Mouse (Mus musculus): Measurements from ENCODE around the gene 1700123O20Rik. TPM values are rescaled to one million over a fixed set of nuclear protein-coding genes. Genes with fewer than 3 reads are reported as not detected.
A peak's percentile ranks its signal among the peaks of the same experiment; 100 is the strongest.

Gene 1700123O20Rik
- total RNA-seq, 2 experiments from 2014 or later: 22.8 to 24.2 TPM

- intact Hi-C loops (cut with DNase I): no loop called here
- peak in 1 of 2 experiments; percentile 54 for DNase-seq (ENCODE audit: low spot score in 2 of 2)
Measured at GRCm38 (mm10) chr14:54669381-54669780, 16.6 kb upstream of the 1700123O20Rik start.

GRCm38 (mm10) chr14:54674317-54674716, 11.7 kb upstream of the 1700123O20Rik start:
- intact Hi-C loops (cut with DNase I): no loop called here
- no peak for DNase-seq (ENCODE audit: low spot score in 2 of 2)

GRCm38 (mm10) chr14:54676290-54676689, 9.7 kb upstream of the 1700123O20Rik start:
- intact Hi-C loops (cut with DNase I): no loop called here
- no peak for DNase-seq (ENCODE audit: low spot score in 2 of 2)

- no peak for DNase-seq (ENCODE audit: low spot score in 2 of 2)
- intact Hi-C loops (cut with DNase I): no loop called here
Measured at GRCm38 (mm10) chr14:54678657-54679304, 7.2 kb upstream of the 1700123O20Rik start.

GRCm38 (mm10) chr14:54682396-54682795, 3.6 kb upstream of the 1700123O20Rik start:
- intact Hi-C loops (cut with DNase I): no loop called here
- DNase-seq (ENCODE audit: low spot score in 2 of 2): no peak

- DNase-seq (ENCODE audit: low spot score in 2 of 2): no peak
- intact Hi-C loops (cut with DNase I): no loop called here
Measured at GRCm38 (mm10) chr14:54685471-54685870, 545 bp upstream of the 1700123O20Rik start.

GRCm38 (mm10) chr14:54686522-54687143, 617 bp downstream of the 1700123O20Rik start, which contains the start of gene Acin1:
Gene Acin1 (minus strand): TSS chr14:54686931.
- intact Hi-C loops (cut with DNase I): no loop called here
- DNase-seq (ENCODE audit: low spot score in 2 of 2): peak; percentile 100

- DNase-seq (ENCODE audit: low spot score in 2 of 2): no peak
- intact Hi-C loops (cut with DNase I): no loop called here
Measured at GRCm38 (mm10) chr14:54687251-54687650, 1.2 kb downstream of the 1700123O20Rik start.

- intact Hi-C loops (cut with DNase I): no loop called here
Measured at GRCm38 (mm10) chr14:54695042-54695441, 9.0 kb downstream of the 1700123O20Rik start.

GRCm38 (mm10) chr14:54696752-54697151, 10.7 kb downstream of the 1700123O20Rik start:
- intact Hi-C loops (cut with DNase I): no loop called here
- no peak for DNase-seq (ENCODE audit: low spot score in 2 of 2)

More at GRCm38 (mm10) chr14:54695042-54695441, 9.0 kb downstream of the 1700123O20Rik start:
- no peak for DNase-seq (ENCODE audit: low spot score in 2 of 2)

- no peak for DNase-seq (ENCODE audit: low spot score in 2 of 2)
- intact Hi-C loops (cut with DNase I): no loop called here
Measured at GRCm38 (mm10) chr14:54698733-54699132, 12.7 kb downstream of the 1700123O20Rik start, which contains the start of gene Gm29776. Gene Gm29776 (minus strand): TSS chr14:54698833.

- DNase-seq (ENCODE audit: low spot score in 2 of 2): no peak
- intact Hi-C loops (cut with DNase I): no loop called here
Measured at GRCm38 (mm10) chr14:54699586-54699985, 13.6 kb downstream of the 1700123O20Rik start.

- peak; percentile 45 to 58 for DNase-seq (ENCODE audit: low spot score in 2 of 2)
- intact Hi-C loops (cut with DNase I): loop anchor here (1.0 to 2.0 kb wide), 2 partner anchors 38 to 50 kb away; no protein-coding TSS in a partner anchor
Measured at GRCm38 (mm10) chr14:54701298-54701697, 15.3 kb downstream of the 1700123O20Rik start.

- intact Hi-C loops (cut with DNase I): no loop called here
- no peak for DNase-seq (ENCODE audit: low spot score in 2 of 2)
Measured at GRCm38 (mm10) chr14:54703207-54703606, 17.2 kb downstream of the 1700123O20Rik start.

GRCm38 (mm10) chr14:54705844-54706243, 19.8 kb downstream of the 1700123O20Rik start:
- DNase-seq (ENCODE audit: low spot score in 2 of 2): no peak
- intact Hi-C loops (cut with DNase I): no loop called here

- DNase-seq (ENCODE audit: low spot score in 2 of 2): no peak
- intact Hi-C loops (cut with DNase I): no loop called here
Measured at GRCm38 (mm10) chr14:54706589-54707320, 20.7 kb downstream of the 1700123O20Rik start.

- intact Hi-C loops (cut with DNase I): no loop called here
- DNase-seq (ENCODE audit: low spot score in 2 of 2): no peak
Measured at GRCm38 (mm10) chr14:54709054-54709453, 23.0 kb downstream of the 1700123O20Rik start.

GRCm38 (mm10) chr14:54712074-54712473, 26.1 kb downstream of the 1700123O20Rik start, which contains the start of gene Cebpe:
Gene Cebpe (minus strand): TSS chr14:54712174.
- no peak for DNase-seq (ENCODE audit: low spot score in 2 of 2)
- intact Hi-C loops (cut with DNase I): loop anchor here (5.0 kb wide), 2 partner anchors 150 to 300 kb away; no protein-coding TSS in a partner anchor

GRCm38 (mm10) chr14:54712861-54713260, 26.8 kb downstream of the 1700123O20Rik start:
- DNase-seq (ENCODE audit: low spot score in 2 of 2): peak in 1 of 2 experiments; percentile 21
- intact Hi-C loops (cut with DNase I): loop anchor here (5.0 kb wide), 2 partner anchors 149 to 299 kb away; no protein-coding TSS in a partner anchor

- DNase-seq (ENCODE audit: low spot score in 2 of 2): peak; percentile 85 to 90
- intact Hi-C loops (cut with DNase I): loop anchor here (1.0 to 5.0 kb wide), 5 partner anchors 67 to 298 kb away; partner anchors contain the start of gene Slc7a8
Measured at GRCm38 (mm10) chr14:54714121-54714520, 28.1 kb downstream of the 1700123O20Rik start.
